Mouse (Mus musculus): ENCODE measurements around the gene Lsm5. TPM values are rescaled to one million over a fixed set of nuclear protein-coding genes. Genes with fewer than 3 reads are reported as not detected.

Gene Lsm5
- polyA plus RNA-seq, 1 experiment from 2014 or later: 139 TPM

GRCm38 (mm10) chr6:56664410-56664809, 40.1 kb downstream of the Lsm5 start:
- 91% methylated on average over 3 of the region's 3 CpGs for WGBS
- Histone ChIP-seq H3K4me2 (replicated peaks) (no peak overlapping the region), H3K9me3 (no peaks in the 10 kb centered on the region), H3K4me1 (no peaks in the 10 kb centered on the region), H3K27ac (no peak overlapping the region), H3K4me3 (no peak overlapping the region), H3K9ac (no peak overlapping the region), H3K36me3 (no peaks in the 10 kb centered on the region), H3K27me3 (replicated peaks) (no peaks in the 10 kb centered on the region)
- ATAC-seq (ENCODE audit: low FRiP score, low read depth): no peak

- no peak overlapping the region for H3K9ac ChIP-seq
- no peaks in the 10 kb centered on the region for H3K9me3 ChIP-seq
- no peak overlapping the region for H3K4me2 ChIP-seq (replicated peaks)
- no peak overlapping the region for H3K4me3 ChIP-seq
- no peak overlapping the region for H3K27ac ChIP-seq
- H3K4me1 ChIP-seq: peaks cover 9% of the 10 kb centered on the region; the same call in 1 of the 2 replicates
- 86% methylated on average over 8 of the region's 8 CpGs for WGBS
- no peaks in the 10 kb centered on the region for H3K36me3 ChIP-seq
- ATAC-seq (ENCODE audit: low FRiP score, low read depth): no peak
- H3K27me3 ChIP-seq (replicated peaks): peaks cover 30% of the 10 kb centered on the region
Observed at GRCm38 (mm10) chr6:56655393-56655792, 49.1 kb downstream of the Lsm5 start.

GRCm38 (mm10) chr6:56652121-56652592, 52.4 kb downstream of the Lsm5 start:
- peak overlapping the region; percentile 54 for H3K9ac ChIP-seq
- H3K27me3 ChIP-seq (replicated peaks): peaks cover 30% of the 10 kb centered on the region
- ATAC-seq (ENCODE audit: low FRiP score, low read depth): peak; percentile 61
- peak overlapping the region; percentile 41 for H3K4me3 ChIP-seq
- no peaks in the 10 kb centered on the region for H3K9me3 ChIP-seq
- no peak overlapping the region for H3K27ac ChIP-seq
- no peaks in the 10 kb centered on the region for H3K36me3 ChIP-seq
- peak overlapping the region; percentile 79 for H3K4me2 ChIP-seq (replicated peaks)
- peaks cover 9% of the 10 kb centered on the region; the same call in 1 of the 2 replicates for H3K4me1 ChIP-seq
- 1% methylated on average over 36 of the region's 36 CpGs for WGBS

Other genes starting within 250 kb of the Lsm5 start
- gene Pde1c, start 135.6 kb downstream of the Lsm5 start, polyA plus RNA-seq (2016; fragmentation: Nextera tagmentation; extraction: Ambion mirVana): 4.5 and 5.2 TPM in 2 replicates
- gene Avl9, start 10.2 kb upstream of the Lsm5 start, polyA plus RNA-seq (2016; fragmentation: Nextera tagmentation; extraction: Ambion mirVana): 38.3 and 38.7 TPM in 2 replicates
- 41.5 and 46.5 TPM in 2 replicates for gene Kbtbd2, start 93.1 kb upstream of the Lsm5 start, polyA plus RNA-seq (2016; fragmentation: Nextera tagmentation; extraction: Ambion mirVana)
- gene Fkbp9, start 127.3 kb upstream of the Lsm5 start, polyA plus RNA-seq (2016; fragmentation: Nextera tagmentation; extraction: Ambion mirVana): 52.8 and 55.2 TPM in 2 replicates
- gene Nt5c3, start 219.2 kb upstream of the Lsm5 start, polyA plus RNA-seq (2016; fragmentation: Nextera tagmentation; extraction: Ambion mirVana): 102 and 106 TPM in 2 replicates
- 0.41 and 0.46 TPM in 2 replicates for gene Vmn1r4, start 219.3 kb upstream of the Lsm5 start, polyA plus RNA-seq (2016; fragmentation: Nextera tagmentation; extraction: Ambion mirVana)

Data from neural tube, embryonic 12.5 days (tissue).